Mouse (Mus musculus) megakaryocyte, embryonic 14.5 days (primary cell): ENCODE measurements around the gene Mylpf.

Experiments
- FLI1 ChIP-seq: IDR thresholded peaks from 2 replicates; pipeline ENCODE4 v1.6.1; 2012; ENCODE audit warnings: low read length, inconsistent platforms, mixed read lengths
- GATA1 ChIP-seq: IDR thresholded peaks from 3 replicates; pipeline ENCODE4 v1.6.1; 2012; ENCODE audit warnings: mixed read lengths, low read length, inconsistent platforms, borderline replicate concordance

- TF ChIP-seq GATA1 (no peak), FLI1 (no peak)
These were observed 24.9 kb upstream of the Mylpf start for GRCm38 (mm10) chr7:127183828-127184227.
